Mouse (Mus musculus): ENCODE data around the gene Gclm. TPM values are rescaled to one million over a fixed set of nuclear protein-coding genes. Genes with fewer than 3 reads are reported as not detected.

Gene Gclm
- polyA plus RNA-seq, 1 experiment from 2014 or later, result 53.6 TPM

DNA sequence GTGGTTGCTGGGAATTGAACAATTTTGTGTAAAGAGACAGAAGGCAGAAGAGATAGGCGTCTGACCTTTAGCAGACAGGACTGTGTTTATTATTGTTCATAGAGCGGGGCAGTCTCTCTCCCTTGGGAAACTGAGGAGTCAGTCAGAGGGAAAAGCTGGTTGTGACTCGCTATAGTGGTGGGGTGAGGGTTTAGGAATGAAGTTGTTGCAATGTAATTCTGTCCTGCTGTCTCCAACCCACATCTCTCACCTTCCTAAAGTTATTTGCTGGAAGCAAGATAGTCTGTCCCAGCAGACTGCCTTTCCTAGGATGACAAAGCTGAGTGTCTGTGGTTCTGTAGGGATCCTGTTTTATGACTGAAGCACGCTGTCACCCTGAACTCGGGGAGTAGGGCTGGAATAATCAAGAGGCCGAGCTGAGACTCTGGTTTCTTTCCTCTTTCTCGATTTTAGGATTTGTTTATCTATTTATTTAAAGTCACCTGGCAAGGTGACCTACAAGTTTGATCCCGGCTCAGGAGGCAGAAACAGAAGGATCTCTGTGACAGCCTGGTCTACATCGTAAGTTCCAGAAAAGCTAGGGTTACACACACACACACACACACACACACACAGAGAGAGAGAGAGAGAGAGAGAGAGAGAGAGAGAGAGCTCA is 41.6 kb upstream of the Gclm start:
- ATAC-seq (ENCODE audit: low FRiP score) (no peak), DNase-seq (ENCODE audit: low spot score) (no peak)
- Histone ChIP-seq H3K9me3 (ENCODE audit: control insufficient read depth, low read length) (no peaks in the 10 kb centered on the region), H3K27me3 (ENCODE audit: control insufficient read depth, insufficient read depth, low read length) (no peaks in the 10 kb centered on the region), H3K27ac (ENCODE audit: low read depth, low read length) (no peak overlapping the region), H3K4me2 (replicated peaks; ENCODE audit: low read depth, low read length) (no peak overlapping the region), H3K9ac (ENCODE audit: low read depth, low read length) (no peak overlapping the region), H3K4me1 (replicated peaks; ENCODE audit: control insufficient read depth, insufficient read depth, low read length) (no peaks in the 10 kb centered on the region), H3K4me3 (ENCODE audit: low read depth, low read length) (no peak overlapping the region), H3K36me3 (ENCODE audit: control insufficient read depth, insufficient read depth, low read length) (no peaks in the 10 kb centered on the region)
- 80% methylated on average over 9 of the region's 9 CpGs for WGBS

GRCm38 (mm10) chr3:122205753-122206152 is 39.6 kb upstream of the Gclm start:
- Histone ChIP-seq H3K9ac (ENCODE audit: low read depth, low read length) (no peak overlapping the region), H3K9me3 (ENCODE audit: control insufficient read depth, low read length) (no peaks in the 10 kb centered on the region), H3K27me3 (ENCODE audit: control insufficient read depth, insufficient read depth, low read length) (no peaks in the 10 kb centered on the region), H3K4me2 (replicated peaks; ENCODE audit: low read depth, low read length) (no peak overlapping the region), H3K27ac (ENCODE audit: low read depth, low read length) (no peak overlapping the region), H3K4me1 (replicated peaks; ENCODE audit: control insufficient read depth, insufficient read depth, low read length) (no peaks in the 10 kb centered on the region), H3K4me3 (ENCODE audit: low read depth, low read length) (no peak overlapping the region), H3K36me3 (ENCODE audit: control insufficient read depth, insufficient read depth, low read length) (no peaks in the 10 kb centered on the region)
- DNase-seq (ENCODE audit: low spot score), result no peak
- ATAC-seq (ENCODE audit: low FRiP score), result no peak
- WGBS, result 84% methylated on average over 6 of the region's 6 CpGs

DNA sequence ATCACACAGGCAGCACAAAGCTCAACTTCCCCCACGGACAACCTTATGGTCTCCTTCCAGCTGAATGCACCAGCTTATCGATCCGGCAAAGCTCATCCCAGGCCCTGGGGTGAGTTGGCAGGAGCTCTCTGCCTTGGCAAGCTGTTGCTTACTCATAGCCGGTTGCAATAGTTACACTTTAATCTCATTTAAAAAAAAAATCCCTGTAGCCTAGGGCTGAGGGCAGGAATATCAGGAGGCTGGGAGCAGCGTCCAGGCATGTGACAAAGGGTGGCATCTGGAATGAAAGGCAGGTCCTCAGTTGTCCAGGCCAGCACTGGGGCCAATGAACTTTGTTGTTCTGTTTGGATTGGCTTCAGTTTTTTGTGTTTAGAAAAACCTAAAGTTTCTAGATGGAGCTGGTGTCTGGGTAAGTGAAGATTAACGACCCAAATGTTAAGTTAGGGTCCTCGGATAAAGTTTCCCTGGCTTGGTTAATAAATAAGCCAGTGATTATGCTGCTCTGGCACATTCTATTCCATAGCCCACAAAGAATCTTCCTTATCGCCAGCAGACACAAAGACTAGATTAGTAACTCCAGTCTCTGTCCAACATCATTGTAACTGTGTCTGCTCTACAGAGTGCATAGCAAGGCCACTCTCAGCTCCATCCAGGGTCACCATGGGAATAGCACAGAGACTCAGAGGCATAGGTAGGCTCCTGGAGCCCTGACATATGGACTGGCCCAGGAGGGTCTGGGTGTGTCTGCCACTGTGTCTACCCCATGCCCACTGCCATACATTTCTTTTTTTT is 38.9 kb upstream of the Gclm start:
- no peaks in the 10 kb centered on the region for H3K4me1 ChIP-seq (replicated peaks; ENCODE audit: control insufficient read depth, insufficient read depth, low read length)
- no peaks in the 10 kb centered on the region for H3K36me3 ChIP-seq (ENCODE audit: control insufficient read depth, insufficient read depth, low read length)
- no peaks in the 10 kb centered on the region for H3K27me3 ChIP-seq (ENCODE audit: control insufficient read depth, insufficient read depth, low read length)
- DNase-seq (ENCODE audit: low spot score) (no peak), ATAC-seq (ENCODE audit: low FRiP score) (no peak)
- H3K4me2 ChIP-seq (replicated peaks; ENCODE audit: low read depth, low read length), result no peak overlapping the region
- no peaks in the 10 kb centered on the region for H3K9me3 ChIP-seq (ENCODE audit: control insufficient read depth, low read length)
- H3K4me3 ChIP-seq (ENCODE audit: low read depth, low read length), result no peak overlapping the region
- 62% methylated on average over 8 of the region's 8 CpGs for WGBS
- no peak overlapping the region for H3K9ac ChIP-seq (ENCODE audit: low read depth, low read length)
- H3K27ac ChIP-seq (ENCODE audit: low read depth, low read length), result no peak overlapping the region

DNA sequence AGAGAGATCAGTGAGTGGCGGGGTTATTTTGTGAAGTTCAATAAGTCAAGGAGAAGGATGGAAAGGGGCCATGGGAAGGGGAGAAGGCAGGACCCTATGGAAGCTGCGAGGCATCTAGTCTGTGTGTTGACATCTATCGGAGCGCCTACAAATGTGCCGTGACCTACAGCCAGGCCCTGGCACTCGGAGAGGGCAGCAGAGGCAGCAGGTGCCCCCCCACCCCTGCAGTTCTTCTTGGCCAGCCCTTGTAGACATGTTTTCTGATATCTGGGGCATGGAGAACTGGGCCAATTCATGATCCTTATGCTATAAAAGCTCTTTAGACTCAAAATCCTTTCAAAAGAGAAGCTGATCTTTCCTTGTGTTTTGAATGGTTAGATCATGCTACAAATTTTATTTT is 37.6 kb upstream of the Gclm start:
- Histone ChIP-seq H3K9me3 (ENCODE audit: control insufficient read depth, low read length) (no peaks in the 10 kb centered on the region), H3K27me3 (ENCODE audit: control insufficient read depth, insufficient read depth, low read length) (no peaks in the 10 kb centered on the region), H3K36me3 (ENCODE audit: control insufficient read depth, insufficient read depth, low read length) (no peaks in the 10 kb centered on the region), H3K4me3 (ENCODE audit: low read depth, low read length) (no peak overlapping the region), H3K4me2 (replicated peaks; ENCODE audit: low read depth, low read length) (no peak overlapping the region), H3K4me1 (replicated peaks; ENCODE audit: control insufficient read depth, insufficient read depth, low read length) (no peaks in the 10 kb centered on the region), H3K9ac (ENCODE audit: low read depth, low read length) (no peak overlapping the region), H3K27ac (ENCODE audit: low read depth, low read length) (no peak overlapping the region)
- no peak for ATAC-seq (ENCODE audit: low FRiP score)
- no peak for DNase-seq (ENCODE audit: low spot score)
- 72% methylated on average over 6 of the region's 6 CpGs for WGBS

- ATAC-seq (ENCODE audit: low FRiP score) (no peak), DNase-seq (ENCODE audit: low spot score) (no peak)
- 84% methylated on average over 15 of the region's 15 CpGs for WGBS
Measured at GRCm38 (mm10) chr3:122208296-122209225, 36.8 kb upstream of the Gclm start.

GRCm38 (mm10) chr3:122209511-122209910 is 35.8 kb upstream of the Gclm start:
- Histone ChIP-seq H3K9me3 (ENCODE audit: control insufficient read depth, low read length) (no peaks in the 10 kb centered on the region), H3K9ac (ENCODE audit: low read depth, low read length) (no peak overlapping the region), H3K27ac (ENCODE audit: low read depth, low read length) (no peak overlapping the region), H3K36me3 (ENCODE audit: control insufficient read depth, insufficient read depth, low read length) (no peaks in the 10 kb centered on the region), H3K27me3 (ENCODE audit: control insufficient read depth, insufficient read depth, low read length) (no peaks in the 10 kb centered on the region), H3K4me2 (replicated peaks; ENCODE audit: low read depth, low read length) (no peak overlapping the region), H3K4me3 (ENCODE audit: low read depth, low read length) (no peak overlapping the region), H3K4me1 (replicated peaks; ENCODE audit: control insufficient read depth, insufficient read depth, low read length) (no peaks in the 10 kb centered on the region)
- DNase-seq (ENCODE audit: low spot score), result no peak
- WGBS, result 92% methylated on average over 11 of the region's 11 CpGs
- no peak for ATAC-seq (ENCODE audit: low FRiP score)

More at GRCm38 (mm10) chr3:122208296-122209225, 36.8 kb upstream of the Gclm start:
- Histone ChIP-seq H3K36me3 (ENCODE audit: control insufficient read depth, insufficient read depth, low read length) (no peaks in the 10 kb centered on the region), H3K27me3 (ENCODE audit: control insufficient read depth, insufficient read depth, low read length) (no peaks in the 10 kb centered on the region), H3K4me2 (replicated peaks; ENCODE audit: low read depth, low read length) (no peak overlapping the region), H3K4me3 (ENCODE audit: low read depth, low read length) (no peak overlapping the region), H3K9me3 (ENCODE audit: control insufficient read depth, low read length) (no peaks in the 10 kb centered on the region), H3K4me1 (replicated peaks; ENCODE audit: control insufficient read depth, insufficient read depth, low read length) (no peaks in the 10 kb centered on the region), H3K9ac (ENCODE audit: low read depth, low read length) (no peak overlapping the region), H3K27ac (ENCODE audit: low read depth, low read length) (no peak overlapping the region)

GRCm38 (mm10) chr3:122210434-122210833 is 34.9 kb upstream of the Gclm start:
- no peak overlapping the region for H3K9ac ChIP-seq (ENCODE audit: low read depth, low read length)
- ATAC-seq (ENCODE audit: low FRiP score), result no peak
- DNase-seq (ENCODE audit: low spot score), result no peak
- no peaks in the 10 kb centered on the region for H3K4me1 ChIP-seq (replicated peaks; ENCODE audit: control insufficient read depth, insufficient read depth, low read length)
- H3K4me3 ChIP-seq (ENCODE audit: low read depth, low read length), result no peak overlapping the region
- no peak overlapping the region for H3K4me2 ChIP-seq (replicated peaks; ENCODE audit: low read depth, low read length)
- no peak overlapping the region for H3K27ac ChIP-seq (ENCODE audit: low read depth, low read length)
- H3K36me3 ChIP-seq (ENCODE audit: control insufficient read depth, insufficient read depth, low read length), result no peaks in the 10 kb centered on the region
- H3K27me3 ChIP-seq (ENCODE audit: control insufficient read depth, insufficient read depth, low read length), result no peaks in the 10 kb centered on the region
- H3K9me3 ChIP-seq (ENCODE audit: control insufficient read depth, low read length), result no peaks in the 10 kb centered on the region
- 44% methylated on average over 5 of the region's 5 CpGs for WGBS

GRCm38 (mm10) chr3:122210846-122211245 is 34.5 kb upstream of the Gclm start:
- no peaks in the 10 kb centered on the region for H3K4me1 ChIP-seq (replicated peaks; ENCODE audit: control insufficient read depth, insufficient read depth, low read length)
- H3K9me3 ChIP-seq (ENCODE audit: control insufficient read depth, low read length), result no peaks in the 10 kb centered on the region

More at GRCm38 (mm10) chr3:122210846-122211245, 34.5 kb upstream of the Gclm start:
- 76% methylated on average over 7 of the region's 7 CpGs for WGBS
- Histone ChIP-seq H3K27ac (ENCODE audit: low read depth, low read length) (no peak overlapping the region), H3K4me3 (ENCODE audit: low read depth, low read length) (no peak overlapping the region), H3K36me3 (ENCODE audit: control insufficient read depth, insufficient read depth, low read length) (no peaks in the 10 kb centered on the region), H3K9ac (ENCODE audit: low read depth, low read length) (no peak overlapping the region), H3K4me2 (replicated peaks; ENCODE audit: low read depth, low read length) (no peak overlapping the region), H3K27me3 (ENCODE audit: control insufficient read depth, insufficient read depth, low read length) (no peaks in the 10 kb centered on the region)
- DNase-seq (ENCODE audit: low spot score) (no peak), ATAC-seq (ENCODE audit: low FRiP score) (no peak)

Measured in hindbrain, embryonic 11.5 days (tissue).